Mouse (Mus musculus) B cell, adult 62 days (primary cell): ENCODE measurements around the gene Poln. TPM values are rescaled to one million over a fixed set of nuclear protein-coding genes. Genes with fewer than 3 reads are reported as not detected.

Source experiments
- total RNA-seq: library from RNA; stranded (reverse); gene quantifications from 4 replicates; pipeline ENCODE4 v1.2.4, GENCODE M21; 2023

Gene Poln
- total RNA-seq = 0.77 to 5.8 TPM (median 1.6 TPM) in 4 replicates

GRCm38 (mm10) chr5:34168950-34169891 lies at the start of gene Poln, which contains the start of gene Haus3:
Poln (minus strand) TSS chr5:34169448.
Haus3 (minus strand) TSS chr5:34169527.

GRCm38 (mm10) chr5:34187601-34188316 lies 18.5 kb upstream of the Poln start, which contains the start of gene Mxd4:
Mxd4 (minus strand) TSS chr5:34187720.

DNA sequence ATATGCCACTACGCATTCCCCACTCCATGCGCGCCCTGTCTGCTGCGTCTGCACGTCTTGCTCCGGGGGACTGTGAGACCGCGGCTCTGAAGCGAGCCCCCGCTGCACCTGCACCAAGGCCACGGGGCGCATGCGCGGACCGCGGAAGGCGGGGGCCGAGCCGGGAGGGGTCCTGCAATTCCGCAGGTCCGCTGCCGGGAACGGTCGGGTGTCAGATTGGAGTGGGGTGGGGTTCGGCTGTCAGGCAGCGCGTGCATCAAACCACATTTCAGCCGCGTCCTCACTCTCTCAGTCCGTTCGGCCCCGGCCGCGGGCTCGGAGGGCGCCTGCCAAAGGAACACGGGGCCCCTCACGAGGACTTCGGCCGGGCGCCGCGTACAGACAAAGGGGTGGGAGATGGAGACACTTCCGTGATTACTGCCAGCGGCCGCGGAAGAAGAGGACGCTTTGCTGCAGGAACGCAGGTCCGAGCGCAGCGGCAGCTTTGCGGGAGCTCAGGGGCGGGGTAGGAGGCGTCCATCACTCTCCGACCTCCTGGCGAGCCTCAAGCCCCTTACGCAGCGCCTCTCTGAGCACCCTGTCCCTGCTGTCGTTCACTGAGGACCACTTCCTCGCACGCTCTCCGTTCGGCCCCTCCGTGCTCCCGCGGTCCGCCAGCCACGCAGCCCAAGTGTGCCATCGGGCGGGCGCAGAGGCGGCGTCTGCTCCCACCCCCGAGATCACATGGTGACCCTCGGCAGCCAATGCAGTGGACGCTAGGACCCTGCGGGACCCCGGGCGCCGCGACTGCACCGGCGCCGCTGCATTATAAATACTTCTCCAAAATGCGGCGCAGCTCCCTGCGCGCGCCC lies 173.2 kb downstream of the Poln start, which contains the start of gene Nat8l:
Nat8l (plus strand) TSS at position 142 of the 851 bp plus-strand sequence.

GRCm38 (mm10) chr5:33983309-33984121 lies 185.7 kb downstream of the Poln start, which contains the start of gene Gm1673:
Gm1673 (plus strand) TSS chr5:33983433.

Other genes starting within 250 kb of the Poln start
- 27.4 to 30.9 TPM (median 29.9 TPM) in 4 replicates for gene Nelfa, start 233.0 kb downstream of the Poln start, total RNA-seq
- gene Gm1673, start 186.0 kb downstream of the Poln start, total RNA-seq = not detected in 4 replicates
- 0.09 to 0.27 TPM (median 0.09 TPM) in 3 of 4 replicates, not detected in the other for gene Nat8l, start 173.5 kb downstream of the Poln start, total RNA-seq
- gene Haus3, start 79 bp upstream of the Poln start, total RNA-seq = 35.6 to 44.1 TPM (median 39.8 TPM) in 4 replicates
- 68.2 to 88.3 TPM (median 77.7 TPM) in 4 replicates for gene Mxd4, start 18.3 kb upstream of the Poln start, total RNA-seq
- gene Zfyve28, start 119.0 kb upstream of the Poln start, total RNA-seq = 1.3 to 2.4 TPM (median 1.4 TPM) in 4 replicates
- gene Cfap99, start 119.2 kb upstream of the Poln start, total RNA-seq = not detected in 4 replicates
- 209 to 254 TPM (median 230 TPM) in 4 replicates for gene Rnf4, start 166.8 kb upstream of the Poln start, total RNA-seq
- 73.4 to 83.7 TPM (median 79.7 TPM) in 4 replicates for gene Fam193a, start 200.5 kb upstream of the Poln start, total RNA-seq